Mouse (Mus musculus): ENCODE measurements around the gene Zfpl1.
"Not testable (repeated sequence)": the region's sequence is repeated elsewhere in the genome, so short reads cannot be mapped to it uniquely, and the experiment has no call there.

The Zfpl1 gene

GRCm38 (mm10) chr19:6084478-6085248 is at the start of gene Zfpl1, which contains the start of gene Cdca5:
Gene Zfpl1, minus strand, starts transcription at chr19:6084956.
Gene Cdca5, plus strand, starts transcription at chr19:6084983.
- peak; percentile 94 for DNase-seq

- DNase-seq, result not testable (repeated sequence)
These were observed 48.4 kb upstream of the Zfpl1 start for GRCm38 (mm10) chr19:6133197-6133596.

GRCm38 (mm10) chr19:6132171-6132827 is 47.5 kb upstream of the Zfpl1 start:
- no peak for DNase-seq

GRCm38 (mm10) chr19:6130414-6131128 is 45.8 kb upstream of the Zfpl1 start:
- not testable (repeated sequence) for DNase-seq

- peak; percentile 97 for DNase-seq
These were observed 43.1 kb upstream of the Zfpl1 start, which contains the start of gene Snx15 for GRCm38 (mm10) chr19:6127760-6128341. Gene Snx15, minus strand, starts transcription at chr19:6128304.

- DNase-seq, result no peak
These were observed 42.2 kb upstream of the Zfpl1 start for GRCm38 (mm10) chr19:6126789-6127580.

GRCm38 (mm10) chr19:6126289-6126688 is 41.5 kb upstream of the Zfpl1 start:
- peak; percentile 48 for DNase-seq

- DNase-seq, result no peak
These were observed 40.1 kb upstream of the Zfpl1 start for GRCm38 (mm10) chr19:6124898-6125297.

- no peak for DNase-seq
These were observed 38.6 kb upstream of the Zfpl1 start for GRCm38 (mm10) chr19:6123330-6123729.

- DNase-seq, result no peak
These were observed 37.0 kb upstream of the Zfpl1 start for GRCm38 (mm10) chr19:6121761-6122160.

GRCm38 (mm10) chr19:6118677-6119185 is 34.0 kb upstream of the Zfpl1 start:
- no peak for DNase-seq

- peak; percentile 90 for DNase-seq
These were observed 33.4 kb upstream of the Zfpl1 start, which contains the start of gene Sac3d1 for GRCm38 (mm10) chr19:6117986-6118676. Gene Sac3d1, minus strand, starts transcription at chr19:6118650.

GRCm38 (mm10) chr19:6117346-6117985 is 32.7 kb upstream of the Zfpl1 start:
- no peak for DNase-seq

GRCm38 (mm10) chr19:6116113-6116850 is 31.5 kb upstream of the Zfpl1 start:
- DNase-seq, result no peak

- DNase-seq, result no peak
These were observed 28.4 kb upstream of the Zfpl1 start for GRCm38 (mm10) chr19:6113116-6113515.

- no peak for DNase-seq
These were observed 20.8 kb upstream of the Zfpl1 start, which contains the start of gene Naaladl1 for GRCm38 (mm10) chr19:6105586-6105985. Gene Naaladl1, plus strand, starts transcription at chr19:6105782.

- no peak for DNase-seq
These were observed 19.7 kb upstream of the Zfpl1 start for GRCm38 (mm10) chr19:6104476-6104875.

GRCm38 (mm10) chr19:6102169-6102853 is 17.6 kb upstream of the Zfpl1 start:
- no peak for DNase-seq

GRCm38 (mm10) chr19:6101186-6101585 is 16.4 kb upstream of the Zfpl1 start:
- no peak for DNase-seq

Measured in thymus, postnatal 25 days (tissue).